Mouse (Mus musculus) thymus, adult 18-20 months (tissue): ENCODE results near the gene Zkscan6.

ENCODE experiments used
- DNase-seq, 2 experiments: peaks; one replicate each; pipeline ENCODE4 v3.0.0; 2022; ENCODE audit warnings: mixed read lengths in 2 of 2

Gene Zkscan6

DNA sequence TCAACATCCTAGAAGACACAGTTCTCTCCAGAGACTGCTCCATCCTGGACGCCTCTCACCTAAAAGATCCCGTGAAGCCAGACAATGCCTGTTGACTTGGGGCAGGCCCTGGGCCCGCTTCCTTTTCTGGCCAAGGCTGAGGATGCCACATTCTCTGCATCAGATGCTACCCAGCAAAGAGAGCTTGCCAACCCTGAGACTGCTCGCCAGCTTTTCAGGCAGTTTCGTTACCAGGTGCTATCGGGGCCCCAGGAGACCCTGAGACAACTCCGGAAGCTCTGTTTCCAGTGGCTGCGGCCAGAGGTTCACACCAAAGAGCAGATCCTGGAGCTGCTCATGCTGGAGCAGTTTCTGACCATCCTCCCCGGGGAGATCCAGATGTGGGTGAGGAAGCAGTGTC lies 7.4 kb downstream of the Zkscan6 start:
- DNase-seq, result no peak

DNA sequence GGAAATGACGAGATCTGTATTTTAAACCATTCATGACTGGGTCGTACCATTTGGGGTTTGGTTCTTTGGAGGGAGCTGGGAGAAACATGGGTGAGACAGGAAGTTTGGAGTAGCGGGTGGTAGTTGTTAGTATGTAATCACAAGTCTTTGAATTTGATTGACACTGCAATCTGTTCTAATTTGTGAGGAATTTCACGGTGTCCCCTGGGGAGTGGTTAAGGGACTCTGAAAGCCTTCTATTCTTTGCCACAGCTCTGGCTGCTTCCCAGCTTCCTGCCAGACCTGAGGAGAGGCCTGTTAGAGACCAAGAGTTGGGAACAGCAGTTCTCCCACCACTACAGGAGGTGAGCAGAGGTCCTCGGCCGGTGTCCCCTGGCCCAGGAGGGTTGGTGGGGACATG lies 9.3 kb downstream of the Zkscan6 start:
- DNase-seq, result no peak

DNA sequence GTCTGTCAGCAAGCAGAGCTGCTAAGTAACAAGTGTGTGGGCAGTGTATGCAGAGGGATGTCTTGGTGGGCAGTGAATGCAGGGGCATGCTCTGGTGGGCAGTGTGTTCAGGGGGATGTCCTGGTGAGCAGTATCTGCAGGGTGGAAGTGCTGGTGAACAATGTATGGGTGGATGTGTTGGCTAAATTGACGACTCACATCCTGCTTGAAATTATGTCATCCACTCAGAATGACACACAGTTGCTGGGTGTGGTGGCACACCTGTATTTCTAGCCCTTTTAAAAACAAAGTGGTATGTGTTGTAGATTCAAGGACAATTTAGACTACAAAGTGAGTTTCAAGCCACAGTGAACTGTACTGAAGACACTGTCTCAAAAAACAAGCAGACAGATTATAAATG lies 11.2 kb downstream of the Zkscan6 start:
- DNase-seq, result no peak

GRCm38 (mm10) chr11:65820280-65820679 lies 13.3 kb downstream of the Zkscan6 start:
- DNase-seq, result no peak

DNA sequence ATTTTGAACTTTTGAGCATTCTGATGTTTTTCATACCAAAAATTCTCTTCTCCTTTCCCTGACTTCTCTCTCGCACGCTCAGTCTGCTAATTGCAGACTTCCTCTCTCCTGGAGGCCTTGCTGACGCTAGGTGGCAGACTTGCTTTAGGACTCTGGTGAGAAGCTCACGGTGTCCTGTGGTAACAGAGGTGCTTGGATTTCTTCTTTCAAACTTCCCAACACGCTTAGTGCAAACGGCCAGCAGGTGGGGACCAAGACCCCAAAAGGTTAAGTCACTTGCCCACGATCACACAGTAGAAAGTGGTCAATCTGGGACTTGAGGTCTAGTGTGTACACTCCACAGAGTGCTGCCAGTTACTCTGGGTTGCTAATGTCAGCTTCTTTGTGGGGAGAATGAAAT lies 13.9 kb downstream of the Zkscan6 start:
- peak; percentile 12 to 18 for DNase-seq

DNA sequence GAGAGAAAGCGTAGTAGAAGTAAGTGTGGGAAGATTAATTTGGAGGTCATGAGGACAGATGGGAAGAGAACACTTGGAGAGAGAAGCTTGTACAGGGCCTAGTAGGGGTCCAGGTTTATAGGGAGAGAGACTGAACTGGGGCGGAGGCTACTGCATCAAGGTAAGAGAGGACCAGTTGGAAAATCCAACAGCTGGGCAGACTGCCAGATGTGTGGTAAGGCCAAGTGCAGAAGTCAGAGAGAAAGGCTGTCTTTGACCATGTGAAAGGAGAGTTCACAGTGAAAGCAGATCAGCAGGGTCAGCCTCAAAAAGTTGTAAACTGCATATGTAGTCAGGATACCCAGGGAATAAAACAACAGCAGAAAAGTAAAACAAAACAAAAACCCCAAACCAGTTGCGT lies 17.6 kb downstream of the Zkscan6 start:
- no peak for DNase-seq

DNA sequence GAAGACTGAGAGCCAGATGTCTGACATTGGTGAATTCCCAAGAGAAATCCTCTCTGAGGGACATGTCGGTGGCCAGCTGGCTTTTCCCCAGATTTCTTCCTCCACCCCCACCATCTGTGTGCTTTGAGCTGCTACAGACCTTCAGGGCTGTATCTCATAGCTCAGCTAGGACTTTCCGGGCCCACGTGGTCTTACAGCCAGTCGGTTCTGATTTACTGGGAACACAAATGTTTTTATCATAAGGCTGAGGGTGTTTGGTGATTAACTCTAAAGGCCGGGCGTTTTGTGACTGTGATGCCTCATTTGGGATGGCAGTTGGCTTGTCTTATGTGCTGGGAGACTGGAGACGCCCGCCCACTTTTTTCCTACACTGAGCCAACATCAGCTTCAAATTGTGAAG lies 32.0 kb downstream of the Zkscan6 start:
- DNase-seq, result no peak

DNA sequence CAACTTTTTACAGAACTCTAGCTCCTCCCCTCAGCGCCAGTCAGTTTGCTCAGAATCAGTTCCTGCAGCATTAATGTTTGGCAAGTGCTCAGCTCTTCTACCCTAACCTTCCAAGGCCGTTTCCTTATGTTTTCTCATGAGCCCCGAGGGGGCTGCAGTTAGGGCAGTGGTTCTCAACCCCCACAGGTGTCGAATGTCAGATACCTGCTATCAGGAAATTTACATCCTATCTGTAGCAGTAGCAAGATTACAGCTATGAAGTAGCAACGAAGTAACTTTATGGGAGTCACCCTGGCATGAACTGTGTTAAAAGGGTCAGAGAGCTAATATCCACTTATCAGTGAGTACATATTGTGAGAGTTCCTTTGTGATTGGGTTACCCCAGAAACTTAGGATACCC lies 39.5 kb downstream of the Zkscan6 start:
- no peak for DNase-seq

GRCm38 (mm10) chr11:65852066-65852465 lies 45.1 kb downstream of the Zkscan6 start:
- no peak for DNase-seq

DNA sequence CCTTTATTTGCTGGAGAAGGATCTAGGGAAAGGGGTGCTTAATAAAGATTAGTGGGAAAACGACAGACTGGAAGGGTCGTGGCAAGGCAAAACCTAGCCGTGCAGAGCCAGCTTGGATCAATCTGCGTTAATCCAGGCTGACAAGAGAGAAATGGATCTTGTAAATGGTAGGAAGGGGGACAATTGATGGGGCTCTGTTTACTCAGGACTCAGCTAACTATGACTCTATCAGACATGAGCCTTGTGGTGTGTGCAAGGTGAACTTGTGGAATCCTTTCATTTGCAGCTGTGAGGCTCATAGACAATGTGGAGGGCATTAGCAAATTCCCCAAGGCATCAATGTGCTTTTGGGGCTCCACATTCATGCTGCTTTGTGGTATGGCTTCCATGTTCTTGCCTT lies 54.5 kb downstream of the Zkscan6 start:
- no peak for DNase-seq

DNA sequence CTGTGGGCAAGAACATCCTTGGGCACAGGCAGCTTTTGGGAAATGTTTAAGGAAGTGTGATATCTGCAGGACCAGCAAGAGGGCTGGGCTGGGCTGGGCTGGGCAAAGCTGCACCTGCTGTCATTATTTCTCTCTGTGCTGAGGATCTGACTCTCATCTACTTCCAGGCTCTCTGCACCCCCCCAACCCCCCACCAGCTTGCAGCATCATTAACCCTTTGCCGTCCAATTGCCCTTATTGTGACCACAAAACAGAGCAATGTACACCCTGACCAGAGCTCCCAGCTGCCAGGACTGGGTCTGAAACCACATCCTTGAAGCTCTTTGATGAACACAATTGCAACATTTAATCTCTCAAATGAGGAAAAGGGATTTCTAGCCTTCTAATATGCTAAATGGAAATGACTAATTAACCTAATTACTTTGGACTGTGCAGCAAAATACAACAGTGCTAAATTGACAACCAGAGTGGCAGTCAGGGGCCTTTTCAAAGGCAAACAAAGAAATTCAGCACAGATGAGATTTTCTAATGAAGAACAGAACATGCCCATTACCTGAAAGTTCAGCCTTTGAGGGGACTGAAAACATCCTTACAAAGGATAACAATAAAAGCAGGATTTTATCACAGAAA lies 70.3 kb downstream of the Zkscan6 start:
- DNase-seq, result no peak
